Mouse (Mus musculus): ENCODE data around the gene Afg3l1.

DNA sequence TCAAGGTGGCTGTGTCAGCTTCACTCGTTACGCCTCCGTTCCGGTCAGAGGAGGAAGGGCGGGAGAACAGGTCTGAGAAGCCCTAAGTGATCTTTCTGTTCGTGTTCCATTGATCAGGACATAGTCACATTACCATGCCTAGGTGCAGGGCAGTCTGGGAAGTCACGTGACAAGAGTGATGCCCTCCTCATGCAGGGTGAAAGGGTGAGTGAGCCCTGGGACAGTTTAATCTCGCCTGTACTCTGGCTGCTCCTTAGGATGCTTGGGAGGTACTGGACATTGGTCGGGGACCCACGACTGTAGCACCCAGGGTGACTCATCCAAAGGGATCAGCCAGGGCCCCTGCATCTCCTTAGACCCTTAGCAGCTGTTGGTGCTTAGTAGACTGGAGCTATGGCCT is 31.7 kb upstream of the Afg3l1 start:
- TF ChIP-seq POLR2A (IDR thresholded peaks at IDR 0.05; ENCODE audit: borderline replicate concordance, extremely low read depth, low read depth, low read length) (no peak), CTCF (IDR thresholded peaks at IDR 0.05; ENCODE audit: insufficient read depth, low read length) (no peak)

All from lung, adult 2 months (tissue).